Mouse (Mus musculus) midbrain, embryonic 14.5 days (tissue): ENCODE data around the gene Wdr13. TPM values are rescaled to one million over a fixed set of nuclear protein-coding genes. Genes with fewer than 3 reads are reported as not detected.
A peak's percentile ranks its signal among the peaks of the same experiment; 100 is the strongest.

Experiments
- ATAC-seq: fragments of 200-750 bp; cut with Nextera tagmentation; 2 replicates; pipeline ENCODE4 v1.8.0; 2017; ENCODE audit warnings: moderate number of reproducible peaks, moderate library complexity; ENCODE audit not compliant: low FRiP score, low TSS enrichment
- DNase-seq: peaks from one replicate; pipeline ENCODE4 v3.0.0-alpha.2; 2015
- H3K27ac ChIP-seq: fragments of 300-500 bp; sonication (generic); replicated peaks from 2 replicates; pipeline ENCODE4 v1.5.1; 2014; ENCODE audit warnings: mild to moderate bottlenecking, low read depth, low read length, moderate library complexity
- H3K27me3 ChIP-seq: fragments of 300-500 bp; sonication (generic); 2 replicates; pipeline ENCODE4 v1.6.1; 2014; ENCODE audit warnings: low read length, control low read depth, mixed read lengths; ENCODE audit not compliant: control insufficient read depth, insufficient read depth
- H3K36me3 ChIP-seq: fragments of 300-500 bp; sonication (generic); 2 replicates; pipeline ENCODE4 v1.6.1; 2014; ENCODE audit warnings: low read length, control low read depth; ENCODE audit not compliant: control insufficient read depth, insufficient read depth
- H3K4me1 ChIP-seq: fragments of 300-500 bp; sonication (generic); 2 replicates; pipeline ENCODE4 v1.6.1; 2014; ENCODE audit warnings: mild to moderate bottlenecking, antibody characterized with exemption, low read length, control low read depth; ENCODE audit not compliant: control insufficient read depth, insufficient read depth
- H3K4me2 ChIP-seq: fragments of 300-500 bp; sonication (generic); 2 replicates; pipeline ENCODE4 v1.6.1; 2014; ENCODE audit warnings: mild to moderate bottlenecking, low read length, moderate library complexity
- H3K4me3 ChIP-seq: fragments of 300-500 bp; sonication (generic); replicated peaks from 2 replicates; pipeline ENCODE4 v1.5.1; 2014; ENCODE audit warnings: low read depth, low read length
- H3K9ac ChIP-seq: fragments of 300-500 bp; sonication (generic); replicated peaks from 2 replicates; pipeline ENCODE4 v1.6.1; 2014; ENCODE audit warnings: mild to moderate bottlenecking, low read length, moderate library complexity
- H3K9me3 ChIP-seq: fragments of 300-500 bp; sonication (generic); 2 replicates; pipeline ENCODE4 v1.6.1; 2016; ENCODE audit warnings: low read length, control low read depth, mixed read lengths; ENCODE audit not compliant: control insufficient read depth
- WGBS: fragments of 180-500 bp; shearing (Covaris S2); extraction: QIAGEN DNeasy Blood & Tissue Kit; methylation state at CpG from one replicate; pipeline ENCODE4 v1.1.7; 2014; 5-methylcytosine and 5-hydroxymethylcytosine counted together
- polyA plus RNA-seq: library from polyadenylated mRNA; unstranded; fragments of >200 nt; fragmentation: Nextera tagmentation; extraction: Ambion mirVana; gene quantifications from 2 replicates; pipeline ENCODE4 v1.2.1, GENCODE M21; 2014

Gene Wdr13
- polyA plus RNA-seq = 54.4 and 57.9 TPM in 2 replicates

DNA sequence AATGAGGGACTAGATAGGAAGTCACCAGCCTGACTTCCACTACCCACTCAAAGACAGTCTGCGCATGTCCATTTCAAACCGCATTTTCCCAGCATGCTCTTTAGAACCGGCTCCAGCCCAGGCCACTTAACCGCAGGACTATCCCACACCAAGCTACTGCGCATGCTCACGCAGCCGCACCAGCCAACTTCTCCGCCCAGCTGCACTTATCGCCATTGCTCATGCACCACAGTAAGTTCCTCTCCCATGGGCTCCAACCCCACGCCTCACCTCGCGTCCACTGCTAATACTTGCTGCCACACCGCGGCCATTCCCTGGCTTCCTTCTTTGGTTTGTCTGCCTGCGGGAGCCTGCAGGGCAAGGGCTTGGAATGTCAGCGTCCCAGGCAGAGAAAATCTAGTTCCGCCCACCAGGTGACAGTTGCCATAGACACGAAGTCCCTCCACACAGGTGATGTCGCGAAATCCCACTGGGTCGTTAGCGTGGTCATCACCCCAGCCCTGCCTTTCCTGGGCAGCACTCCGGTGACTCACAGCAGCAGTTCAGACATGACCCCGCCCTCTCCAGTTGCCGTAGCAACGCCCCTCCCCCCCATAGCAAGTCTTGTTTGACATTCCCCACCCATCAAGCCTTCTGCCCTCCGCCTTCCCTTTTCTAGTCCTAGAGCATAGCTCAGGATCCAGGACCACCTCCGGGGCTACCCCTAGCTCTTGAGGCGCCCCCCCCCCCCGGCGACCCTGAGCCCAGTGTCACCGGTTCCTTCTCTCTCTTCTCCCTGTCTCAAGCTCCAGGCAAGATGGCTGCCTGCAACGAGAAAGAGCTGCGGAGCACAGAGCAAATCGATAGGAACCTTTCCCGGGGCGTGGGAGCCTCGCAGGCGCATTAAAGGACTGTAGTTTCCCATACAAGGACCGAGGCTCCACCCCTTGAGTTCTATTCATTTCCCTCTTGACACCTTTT lies at the start of gene Wdr13:
TSS of gene Wdr13 (minus strand) at position 876 of the 960 bp plus-strand sequence.
- peak within 1 kb of the TSS; percentile 47 for H3K4me3 ChIP-seq
- H3K27ac ChIP-seq = peak within 1 kb of the TSS; percentile 91
- peak within 1 kb of the TSS; percentile 59; the same call in 1 of the 2 replicates for H3K9ac ChIP-seq
- peak; percentile 87 for ATAC-seq
- no peaks in the 10 kb centered on the region for H3K9me3 ChIP-seq
- WGBS = 18% methylated on average over 39 of the region's 40 CpGs
- H3K4me1 ChIP-seq = no peaks in the 10 kb centered on the region
- peak within 1 kb of the TSS; percentile 51 for H3K4me2 ChIP-seq
- DNase-seq = peak; percentile 93
- no peaks in the 10 kb centered on the region for H3K27me3 ChIP-seq
- H3K36me3 ChIP-seq = peaks cover 17% of the 10 kb centered on the region

GRCm38 (mm10) chrX:8179646-8180045 lies 47.0 kb upstream of the Wdr13 start:
- 94% methylated on average over 5 of the region's 5 CpGs for WGBS
- no peak overlapping the region for H3K27ac ChIP-seq
- no peaks in the 10 kb centered on the region for H3K4me1 ChIP-seq
- no peak overlapping the region for H3K9ac ChIP-seq
- no peaks in the 10 kb centered on the region for H3K9me3 ChIP-seq
- H3K27me3 ChIP-seq = no peaks in the 10 kb centered on the region
- no peak for DNase-seq
- no peak overlapping the region for H3K4me2 ChIP-seq
- no peak overlapping the region for H3K4me3 ChIP-seq
- no peak for ATAC-seq
- H3K36me3 ChIP-seq = no peaks in the 10 kb centered on the region

DNA sequence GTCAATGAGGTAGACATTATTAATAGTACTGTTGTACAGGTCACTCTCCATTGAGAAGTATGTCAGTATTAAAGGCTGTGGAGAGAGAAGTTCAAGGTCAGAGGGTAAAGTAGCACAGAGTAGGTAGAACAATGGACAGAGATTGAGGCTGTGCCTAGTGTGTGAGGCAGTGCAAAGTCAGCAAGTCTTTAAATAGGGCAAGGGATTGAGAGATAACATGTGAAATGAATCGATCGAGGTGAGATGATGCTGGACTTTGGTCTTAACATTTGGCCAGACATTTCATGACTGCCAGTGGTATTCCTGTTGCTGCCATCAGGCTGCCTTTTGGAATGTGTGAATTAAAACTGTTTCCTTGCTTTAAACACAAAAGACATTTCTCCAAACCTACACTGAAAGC lies 46.2 kb upstream of the Wdr13 start:
- no peaks in the 10 kb centered on the region for H3K4me1 ChIP-seq
- no peaks in the 10 kb centered on the region for H3K36me3 ChIP-seq
- H3K27me3 ChIP-seq = no peaks in the 10 kb centered on the region
- H3K4me2 ChIP-seq = no peak overlapping the region
- no peak overlapping the region for H3K4me3 ChIP-seq
- no peaks in the 10 kb centered on the region for H3K9me3 ChIP-seq
- H3K27ac ChIP-seq = no peak overlapping the region
- ATAC-seq (no peak), DNase-seq (no peak)
- 95% methylated on average over 2 of the region's 2 CpGs for WGBS
- no peak overlapping the region for H3K9ac ChIP-seq

DNA sequence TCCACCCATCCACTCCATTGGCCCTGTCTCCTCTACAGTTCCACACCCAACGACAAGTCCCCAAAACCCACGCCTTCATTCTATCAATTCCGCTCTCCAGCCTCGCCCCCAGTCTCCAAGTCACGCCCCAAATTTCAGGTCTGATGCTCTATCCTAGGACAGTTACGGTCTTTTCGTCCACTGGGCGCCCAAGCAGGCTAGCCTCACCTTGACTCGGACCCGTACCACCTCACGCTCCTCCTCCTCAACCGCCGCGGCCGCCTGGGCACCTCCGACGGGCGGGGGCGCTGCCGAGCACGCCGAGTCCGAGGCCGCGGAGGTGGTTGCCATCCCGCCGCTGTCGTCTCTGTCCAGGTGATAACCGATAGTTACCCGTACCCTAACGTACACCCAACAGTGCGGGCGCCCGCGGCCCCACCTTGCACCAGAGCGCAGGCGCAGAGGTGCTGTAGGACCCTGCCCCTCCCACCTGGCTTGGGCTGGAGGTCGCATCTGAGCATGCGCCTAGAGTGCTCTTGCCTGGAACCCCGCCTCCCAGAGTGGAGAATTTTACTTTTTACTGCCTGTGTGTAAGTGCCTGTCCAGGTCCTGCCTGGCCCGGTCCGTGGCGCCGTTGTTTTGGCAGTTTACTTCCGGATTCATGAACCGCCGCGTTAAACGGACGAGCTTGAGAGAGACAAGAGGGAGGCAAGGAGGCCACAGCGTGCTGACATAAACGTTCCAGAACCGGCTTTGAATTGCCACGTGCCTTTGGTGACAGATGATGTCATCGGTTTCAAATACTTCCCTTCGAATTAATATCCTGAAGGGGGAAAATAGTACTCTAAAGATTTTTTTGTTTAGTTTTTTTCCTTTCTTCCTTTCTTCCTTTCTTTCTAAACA lies 43.1 kb upstream of the Wdr13 start, which contains the start of gene Tbc1d25:
TSS of gene Tbc1d25 (minus strand) at position 678 of the 882 bp plus-strand sequence.
- H3K4me1 ChIP-seq = no peaks in the 10 kb centered on the region
- WGBS = 18% methylated on average over 56 of the region's 56 CpGs
- no peaks in the 10 kb centered on the region for H3K27me3 ChIP-seq
- DNase-seq = peak; percentile 93
- 0 out of 2 replicates have a peak, but pooled peaks cover 7% of the 10 kb centered on the region for H3K36me3 ChIP-seq
- peak; percentile 94 for ATAC-seq
- peak within 1 kb of the TSS; percentile 54 for H3K4me3 ChIP-seq
- H3K9me3 ChIP-seq = no peaks in the 10 kb centered on the region
- peak within 1 kb of the TSS; percentile 26; the same call in 1 of the 2 replicates for H3K27ac ChIP-seq
- peak within 1 kb of the TSS; percentile 52; the same call in 1 of the 2 replicates for H3K9ac ChIP-seq
- peak within 1 kb of the TSS; percentile 60 for H3K4me2 ChIP-seq

DNA sequence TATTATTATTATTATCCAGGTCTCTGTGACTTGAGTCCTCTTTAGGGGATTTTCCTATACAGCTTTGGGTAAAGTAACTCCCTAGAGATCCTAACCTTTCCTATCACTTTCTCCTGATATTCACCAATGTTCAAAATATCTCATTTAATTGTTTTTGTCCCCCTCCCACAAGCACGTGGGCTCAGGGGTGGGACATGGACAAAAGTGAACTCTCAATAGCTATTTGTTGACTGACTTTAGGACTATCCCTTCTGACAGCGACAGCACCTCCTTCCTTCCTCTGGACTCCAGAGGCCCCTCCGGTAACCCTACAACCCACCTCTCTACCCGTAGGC lies 42.4 kb upstream of the Wdr13 start:
- Histone ChIP-seq H3K27me3 (no peaks in the 10 kb centered on the region), H3K27ac (no peak overlapping the region), H3K9ac (peak overlapping the region; percentile 52; the same call in 1 of the 2 replicates), H3K36me3 (0 out of 2 replicates have a peak, but pooled peaks cover 10% of the 10 kb centered on the region), H3K4me3 (peak overlapping the region; percentile 54), H3K9me3 (no peaks in the 10 kb centered on the region), H3K4me1 (no peaks in the 10 kb centered on the region), H3K4me2 (peak overlapping the region; percentile 60)
- 18% methylated on average over 4 of the region's 4 CpGs for WGBS
- ATAC-seq = peak; percentile 76; the same call in 1 of the 2 replicates
- no peak for DNase-seq

DNA sequence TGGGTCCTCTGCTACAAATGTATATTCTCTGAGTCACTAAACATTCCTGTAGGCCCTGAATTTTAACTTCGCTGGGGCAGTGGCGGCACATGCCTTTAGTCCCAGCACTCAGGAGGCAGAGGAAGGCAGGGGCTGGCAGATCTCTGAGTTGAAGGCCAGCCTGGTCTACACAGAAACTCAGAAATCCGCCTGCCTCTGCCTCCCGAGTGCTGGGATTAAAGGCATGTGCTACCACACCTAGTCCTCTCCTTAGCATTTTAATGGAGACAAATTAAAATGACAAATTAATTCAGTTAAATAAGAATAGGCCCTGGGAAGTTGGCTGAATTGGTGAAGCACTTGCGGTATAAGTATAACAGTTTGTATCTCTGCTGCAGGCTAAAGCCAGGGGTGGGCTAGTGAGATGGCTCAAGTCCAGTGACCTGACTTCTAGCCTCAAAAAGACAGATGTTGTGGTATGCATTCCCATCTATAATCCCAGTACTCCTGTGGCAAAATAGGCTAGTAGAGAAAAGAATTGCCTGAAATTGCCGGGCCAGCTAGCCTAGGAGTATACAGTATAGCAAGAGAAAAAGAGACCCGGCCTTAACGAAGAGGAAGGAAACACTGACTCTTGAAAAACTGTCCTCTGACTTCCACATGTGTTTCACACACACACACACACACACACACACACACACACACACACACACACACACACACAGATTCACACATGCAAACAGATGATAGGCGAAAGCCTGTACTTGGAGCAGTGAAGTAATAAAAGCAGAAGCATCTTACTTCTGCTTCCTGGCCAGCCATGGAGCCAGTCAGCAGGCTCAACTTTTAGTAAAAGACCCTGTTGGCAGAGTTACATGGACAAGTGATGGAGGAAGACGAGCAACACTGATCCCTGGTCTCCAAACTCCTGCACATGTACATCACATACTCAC lies 35.3 kb upstream of the Wdr13 start:
- H3K4me1 ChIP-seq = no peaks in the 10 kb centered on the region
- DNase-seq (no peak), ATAC-seq (no peak)
- no peak overlapping the region for H3K27ac ChIP-seq
- 89% methylated on average over 10 of the region's 10 CpGs for whole genome bisulfite sequencing
- no peak overlapping the region for H3K4me3 ChIP-seq
- H3K9ac ChIP-seq = no peak overlapping the region
- no peak overlapping the region for H3K4me2 ChIP-seq
- no peaks in the 10 kb centered on the region for H3K9me3 ChIP-seq
- H3K36me3 ChIP-seq = 0 out of 2 replicates have a peak, but pooled peaks cover 26% of the 10 kb centered on the region
- H3K27me3 ChIP-seq = no peaks in the 10 kb centered on the region

GRCm38 (mm10) chrX:8164471-8164870 lies 31.8 kb upstream of the Wdr13 start:
- Histone ChIP-seq H3K4me1 (no peaks in the 10 kb centered on the region), H3K27ac (no peak overlapping the region), H3K4me2 (no peak overlapping the region), H3K36me3 (0 out of 2 replicates have a peak, but pooled peaks cover 10% of the 10 kb centered on the region), H3K27me3 (no peaks in the 10 kb centered on the region), H3K4me3 (no peak overlapping the region), H3K9me3 (no peaks in the 10 kb centered on the region), H3K9ac (no peak overlapping the region)
- ATAC-seq (no peak), DNase-seq (no peak)
- WGBS = 90% methylated on average over 4 of the region's 4 CpGs
